Mouse (Mus musculus) forebrain, postnatal 0 days (tissue): Measurements from ENCODE around the gene Hdgfl3. TPM values are rescaled to one million over a fixed set of nuclear protein-coding genes. Genes with fewer than 3 reads are reported as not detected.

Experiments used
- ATAC-seq: fragments of 200-750 bp; cut with Nextera tagmentation; 2 replicates; pipeline ENCODE4 v1.8.0; 2017; ENCODE audit warnings: mild to moderate bottlenecking, moderate library complexity
- DNase-seq: peaks from one replicate; pipeline ENCODE4 v3.0.0-alpha.2; 2015
- H3K27ac ChIP-seq: fragments of 300-500 bp; sonication (generic); 2 replicates; pipeline ENCODE4 v1.5.1; 2014; ENCODE audit warnings: low read depth, mild to moderate bottlenecking, antibody characterized with exemption, low read length, moderate library complexity, mixed read lengths
- H3K27me3 ChIP-seq: fragments of 300-500 bp; sonication (generic); 2 replicates; pipeline ENCODE4 v1.6.1; 2014; ENCODE audit warnings: mild to moderate bottlenecking, low read length, mixed read lengths; ENCODE audit not compliant: insufficient read depth
- H3K36me3 ChIP-seq: fragments of 300-500 bp; sonication (generic); 2 replicates; pipeline ENCODE4 v1.6.1; 2014; ENCODE audit warnings: mild to moderate bottlenecking, moderate library complexity; ENCODE audit not compliant: insufficient read depth
- H3K4me1 ChIP-seq: fragments of 300-500 bp; sonication (generic); 2 replicates; pipeline ENCODE4 v1.6.1; 2014; ENCODE audit warnings: antibody characterized with exemption; ENCODE audit not compliant: insufficient read depth
- H3K4me2 ChIP-seq: fragments of 300-500 bp; sonication (generic); 2 replicates; pipeline ENCODE4 v1.6.1; 2014; ENCODE audit warnings: low read depth, mild to moderate bottlenecking, moderate library complexity
- H3K4me3 ChIP-seq: fragments of 300-500 bp; sonication (generic); 2 replicates; pipeline ENCODE4 v1.5.1; 2014; ENCODE audit warnings: low read depth, low read length, mixed read lengths
- H3K9ac ChIP-seq: fragments of 300-500 bp; sonication (generic); 2 replicates; pipeline ENCODE4 v1.6.1; 2014; ENCODE audit warnings: mild to moderate bottlenecking
- H3K9me3 ChIP-seq: fragments of 300-500 bp; sonication (generic); 2 replicates; pipeline ENCODE4 v1.6.1; 2016; ENCODE audit warnings: low read length
- CTCF ChIP-seq: sonication (generic); IDR thresholded peaks from 2 replicates; pipeline ENCODE4 v1.5.1; 2016; ENCODE audit warnings: antibody characterized with exemption, control low read depth, low read depth
- polyA plus RNA-seq: library from polyadenylated mRNA; unstranded; fragments of >200 nt; fragmentation: Nextera tagmentation; extraction: Ambion mirVana; gene quantifications from 2 replicates; pipeline ENCODE4 v1.2.1, GENCODE M21; 2015
- total RNA-seq: library from RNA; depleted of rRNA; stranded (reverse); fragments of >200 nt; gene quantifications from 2 replicates; pipeline ENCODE4 v1.2.3, GENCODE M21; 2014; rRNA removed

The Hdgfl3 gene
- total and polyA plus RNA-seq, 2 experiments from 2014 or later = 62.5 to 191 TPM

GRCm38 (mm10) chr7:81834847-81835246 lies 99.4 kb downstream of the Hdgfl3 start:
- Histone ChIP-seq H3K36me3 (no peaks in the 10 kb centered on the region), H3K27ac (no peak overlapping the region), H3K4me1 (no peaks in the 10 kb centered on the region), H3K4me2 (no peak overlapping the region), H3K9ac (no peak overlapping the region), H3K27me3 (no peaks in the 10 kb centered on the region), H3K4me3 (no peak overlapping the region), H3K9me3 (no peaks in the 10 kb centered on the region)
- DNase-seq (no peak), ATAC-seq (no peak)
- TF ChIP-seq CTCF = peak; percentile 18; the same call in 1 of the 2 replicates

Other genes starting within 250 kb of the Hdgfl3 start
- gene Homer2, start 226.9 kb downstream of the Hdgfl3 start, total RNA-seq = 23.9 and 27.9 TPM in 2 replicates
- gene Homer2, start 226.9 kb downstream of the Hdgfl3 start, polyA plus RNA-seq = 23.5 and 28.8 TPM in 2 replicates
- gene Ramac, start 171.5 kb downstream of the Hdgfl3 start, total RNA-seq = 105 and 125 TPM in 2 replicates
- 186 and 200 TPM in 2 replicates for gene Ramac, start 171.5 kb downstream of the Hdgfl3 start, polyA plus RNA-seq
- gene 3110040N11Rik, start 145.0 kb downstream of the Hdgfl3 start, total RNA-seq = 46.3 and 50.9 TPM in 2 replicates
- 59.3 and 59.8 TPM in 2 replicates for gene 3110040N11Rik, start 145.0 kb downstream of the Hdgfl3 start, polyA plus RNA-seq
- gene Btbd1, start 105.0 kb downstream of the Hdgfl3 start, total RNA-seq = 142 TPM in 2 replicates
- gene Btbd1, start 105.0 kb downstream of the Hdgfl3 start, polyA plus RNA-seq = 101 and 104 TPM in 2 replicates
- gene Gm10160, start 78.7 kb downstream of the Hdgfl3 start, total RNA-seq = not detected in 2 replicates
- not detected in 2 replicates for gene Gm10160, start 78.7 kb downstream of the Hdgfl3 start, polyA plus RNA-seq
- 5.4 and 12.9 TPM in 2 replicates for gene Tm6sf1, start 75.5 kb downstream of the Hdgfl3 start, total RNA-seq
- 5.0 and 7.0 TPM in 2 replicates for gene Tm6sf1, start 75.5 kb downstream of the Hdgfl3 start, polyA plus RNA-seq
- not detected in 2 replicates for gene Bnc1, start 57.8 kb upstream of the Hdgfl3 start, total RNA-seq
- not detected in 2 replicates for gene Bnc1, start 57.8 kb upstream of the Hdgfl3 start, polyA plus RNA-seq
- gene Sh3gl3, start 239.4 kb upstream of the Hdgfl3 start, total RNA-seq = 72.2 and 75.3 TPM in 2 replicates
- gene Sh3gl3, start 239.4 kb upstream of the Hdgfl3 start, polyA plus RNA-seq = 89.4 and 101 TPM in 2 replicates